Mouse (Mus musculus) gastrocnemius, postnatal 4 days (tissue): ENCODE results near the gene Taf5l. TPM values are rescaled to one million over a fixed set of nuclear protein-coding genes. Genes with fewer than 3 reads are reported as not detected.
A peak's percentile ranks its signal among the peaks of the same experiment; 100 is the strongest.
"Not testable (repeated sequence)": the region's sequence is repeated elsewhere in the genome, so short reads cannot be mapped to it uniquely, and the experiment has no call there.

ENCODE experiments used
- DNase-seq, 2 experiments: peaks; one replicate each; pipeline ENCODE4 v3.0.0; 2021 to 2022; ENCODE audit warnings: low spot score in 2 of 2, mixed read lengths in 2 of 2
- total RNA-seq, 2 experiments: library from RNA; stranded (reverse); gene quantifications; 2 replicates each; pipeline ENCODE4 v1.2.3; 2021

Gene Taf5l
- total RNA-seq, 2 experiments from 2014 or later: 17.5 to 21.9 TPM

GRCm38 (mm10) chr8:124014751-124015150, 6.4 kb downstream of the Taf5l start:
- DNase-seq: no peak

GRCm38 (mm10) chr8:124014299-124014698, 6.9 kb downstream of the Taf5l start:
- DNase-seq: not testable (repeated sequence)

- DNase-seq: no peak
These were observed 9.1 kb downstream of the Taf5l start for GRCm38 (mm10) chr8:124011989-124012586.

GRCm38 (mm10) chr8:124011580-124011979, 9.6 kb downstream of the Taf5l start:
- DNase-seq: no peak

GRCm38 (mm10) chr8:124007829-124008228, 13.4 kb downstream of the Taf5l start:
- no peak for DNase-seq

GRCm38 (mm10) chr8:124002546-124003108, 18.6 kb downstream of the Taf5l start:
- no peak for DNase-seq

- DNase-seq: no peak
These were observed 21.6 kb downstream of the Taf5l start for GRCm38 (mm10) chr8:123999568-123999967.

- DNase-seq: no peak
These were observed 27.2 kb downstream of the Taf5l start for GRCm38 (mm10) chr8:123993997-123994396.

- DNase-seq: no peak
These were observed 27.6 kb downstream of the Taf5l start for GRCm38 (mm10) chr8:123993597-123993996.

- no peak for DNase-seq
These were observed 28.6 kb downstream of the Taf5l start for GRCm38 (mm10) chr8:123992587-123992986.

- no peak for DNase-seq
These were observed 30.7 kb downstream of the Taf5l start for GRCm38 (mm10) chr8:123990277-123991049.

- no peak for DNase-seq
These were observed 32.1 kb downstream of the Taf5l start for GRCm38 (mm10) chr8:123989128-123989527.

- DNase-seq: no peak
These were observed 32.6 kb downstream of the Taf5l start for GRCm38 (mm10) chr8:123988605-123989038.

- DNase-seq: peak; percentile 80 to 88
These were observed 38.3 kb downstream of the Taf5l start, which contains the start of gene Abcb10 for GRCm38 (mm10) chr8:123982826-123983400. Abcb10 (minus strand) TSS chr8:123983122.

GRCm38 (mm10) chr8:123982291-123982793, 38.9 kb downstream of the Taf5l start:
- peak; percentile 21 to 27 for DNase-seq

GRCm38 (mm10) chr8:123981674-123982073, 39.5 kb downstream of the Taf5l start:
- no peak for DNase-seq

- no peak for DNase-seq
These were observed 41.0 kb downstream of the Taf5l start for GRCm38 (mm10) chr8:123980239-123980638.

- DNase-seq: no peak
These were observed 42.3 kb downstream of the Taf5l start for GRCm38 (mm10) chr8:123978926-123979325.

- DNase-seq: no peak
These were observed 42.9 kb downstream of the Taf5l start for GRCm38 (mm10) chr8:123978166-123978838.

GRCm38 (mm10) chr8:123977499-123977898, 43.7 kb downstream of the Taf5l start:
- no peak for DNase-seq

- no peak for DNase-seq
These were observed 47.7 kb downstream of the Taf5l start for GRCm38 (mm10) chr8:123973495-123973894.
